ENCODE assay signal across 21 mouse cellular contexts in the genomic region with DNA sequence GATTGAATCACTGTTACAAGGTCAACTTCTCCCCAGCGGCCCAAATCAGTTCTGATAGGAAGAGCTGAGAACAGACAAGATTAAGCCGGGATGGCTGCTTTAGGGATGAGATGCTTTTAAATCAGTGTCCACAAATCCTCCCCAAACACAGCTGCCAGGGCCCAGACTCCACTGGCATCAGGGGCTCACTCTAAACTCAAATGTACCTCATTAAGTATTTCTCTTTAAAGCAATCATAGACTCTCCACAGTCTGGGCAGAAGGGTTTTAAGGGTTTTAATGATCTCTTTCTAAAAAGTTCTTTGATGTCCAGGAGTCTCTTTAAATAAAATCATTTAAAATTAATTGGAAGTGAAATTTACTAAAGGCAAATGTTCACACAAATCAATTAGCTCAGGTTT.
DNase-seq lines count a peak whose midpoint lies in the region; ATAC-seq lines count a peak whose summit lies in the region.
"Had no signal": no experiment of that assay in that cellular context is flagged by ENCODE, and none has a peak within 500 bp of the region (broad histone marks: within the 10 kb centered on the region; RNA-seq: fewer than 3 reads in every experiment).

No protein-coding gene starts in this region.

- H3K4me1 ChIP-seq in forebrain, embryonic 12.5 days: no peaks in the 10 kb centered on the region
- H3K4me1 ChIP-seq in forebrain, embryonic 10.5 days: peaks cover 11% of the 10 kb centered on the region; the same call in 1 of the 2 replicates
- H3K4me1 ChIP-seq in midbrain, embryonic 16.5 days (ENCODE audit: control insufficient read depth, insufficient read depth, low read length): no peaks in the 10 kb centered on the region
- 0 out of 2 replicates have a peak, but pooled peaks cover 3% of the 10 kb centered on the region for H3K4me1 ChIP-seq in midbrain, embryonic 10.5 days
- no peaks in the 10 kb centered on the region for H3K4me1 ChIP-seq in liver, embryonic 12.5 days
- H3K4me1 ChIP-seq: hindbrain, embryonic 12.5 days; hindbrain, embryonic 15.5 days had no signal

- no peak overlapping the region for H3K27ac ChIP-seq in forebrain, embryonic 12.5 days
- H3K27ac ChIP-seq in forebrain, embryonic 10.5 days: no peak overlapping the region
- no peak overlapping the region for H3K27ac ChIP-seq in midbrain, embryonic 16.5 days (ENCODE audit: low read length)
- H3K27ac ChIP-seq in midbrain, embryonic 10.5 days (replicated peaks): no peak overlapping the region
- no peak overlapping the region for H3K27ac ChIP-seq in liver, embryonic 12.5 days
- H3K27ac ChIP-seq: gastrocnemius, adult 2 months; hindbrain, embryonic 12.5 days; hindbrain, embryonic 15.5 days had no signal

- peak; percentile 12 for DNase-seq in adrenal gland, adult 2 months
- no peak for DNase-seq in adrenal gland, postnatal 10 days
- no peak for DNase-seq in forebrain, embryonic 10.5 days (ENCODE audit: extremely low spot score, low spot score)
- no peak for DNase-seq in midbrain, embryonic 10.5 days (ENCODE audit: low spot score)
- DNase-seq in embryo, embryonic 9.5 days (ENCODE audit: extremely low spot score): no peak
- DNase-seq: cerebellum, adult 11-12 months; cerebellum, adult 8-10 months; cerebellum, postnatal 10 days; cerebellum, postnatal 36 days; embryo, embryonic 11 days; forebrain, postnatal 0 days; gastrocnemius, adult 2 months; gastrocnemius, postnatal 14 days; heart, adult 11 months had no signal

- H3K27me3 ChIP-seq in forebrain, embryonic 12.5 days: no peaks in the 10 kb centered on the region
- H3K27me3 ChIP-seq in forebrain, embryonic 10.5 days (ENCODE audit: poor library complexity, severe bottlenecking): no peaks in the 10 kb centered on the region
- no peaks in the 10 kb centered on the region for H3K27me3 ChIP-seq in midbrain, embryonic 16.5 days (ENCODE audit: control insufficient read depth, insufficient read depth, low read depth, low read length)
- no peaks in the 10 kb centered on the region for H3K27me3 ChIP-seq in midbrain, embryonic 10.5 days (ENCODE audit: low read depth, poor library complexity, severe bottlenecking)
- H3K27me3 ChIP-seq in liver, embryonic 12.5 days (replicated peaks): no peaks in the 10 kb centered on the region
- H3K27me3 ChIP-seq: hindbrain, embryonic 12.5 days; hindbrain, embryonic 15.5 days had no signal

- WGBS in forebrain, embryonic 12.5 days: 29% methylated on average over 2 of the region's 2 CpGs
- WGBS in forebrain, embryonic 10.5 days: 31% methylated on average over 2 of the region's 2 CpGs
- WGBS in midbrain, embryonic 16.5 days: 31% methylated on average over 2 of the region's 2 CpGs
- WGBS in midbrain, embryonic 10.5 days: 45% methylated on average over 2 of the region's 2 CpGs
- WGBS in liver, embryonic 12.5 days (ENCODE audit: insufficient replicate concordance): 46% methylated on average over 2 of the region's 2 CpGs

- no peaks in the 10 kb centered on the region for H3K9me3 ChIP-seq in forebrain, embryonic 12.5 days
- H3K9me3 ChIP-seq in forebrain, embryonic 10.5 days: no peaks in the 10 kb centered on the region
- no peaks in the 10 kb centered on the region for H3K9me3 ChIP-seq in midbrain, embryonic 16.5 days (replicated peaks; ENCODE audit: control insufficient read depth, low read length, poor library complexity, severe bottlenecking)
- no peaks in the 10 kb centered on the region for H3K9me3 ChIP-seq in midbrain, embryonic 10.5 days (replicated peaks)
- H3K9me3 ChIP-seq in liver, embryonic 12.5 days (replicated peaks): no peaks in the 10 kb centered on the region
- H3K9me3 ChIP-seq: hindbrain, embryonic 12.5 days; hindbrain, embryonic 15.5 days had no signal

- H3K36me3 ChIP-seq in forebrain, embryonic 12.5 days (replicated peaks): no peaks in the 10 kb centered on the region
- H3K36me3 ChIP-seq in forebrain, embryonic 10.5 days (replicated peaks): no peaks in the 10 kb centered on the region
- H3K36me3 ChIP-seq in midbrain, embryonic 16.5 days (ENCODE audit: control insufficient read depth, insufficient read depth, low read length): no peaks in the 10 kb centered on the region
- no peaks in the 10 kb centered on the region for H3K36me3 ChIP-seq in midbrain, embryonic 10.5 days
- no peaks in the 10 kb centered on the region for H3K36me3 ChIP-seq in liver, embryonic 12.5 days
- H3K36me3 ChIP-seq: hindbrain, embryonic 12.5 days; hindbrain, embryonic 15.5 days had no signal

- H3K4me3 ChIP-seq in forebrain, embryonic 12.5 days (replicated peaks): no peak overlapping the region
- no peak overlapping the region for H3K4me3 ChIP-seq in forebrain, embryonic 10.5 days
- no peak overlapping the region for H3K4me3 ChIP-seq in midbrain, embryonic 16.5 days (ENCODE audit: low read depth, low read length)
- no peak overlapping the region for H3K4me3 ChIP-seq in midbrain, embryonic 10.5 days
- no peak overlapping the region for H3K4me3 ChIP-seq in liver, embryonic 12.5 days
- H3K4me3 ChIP-seq: gastrocnemius, adult 2 months; hindbrain, embryonic 12.5 days; hindbrain, embryonic 15.5 days had no signal

- H3K9ac ChIP-seq in forebrain, embryonic 12.5 days: no peak overlapping the region
- no peak overlapping the region for H3K9ac ChIP-seq in midbrain, embryonic 16.5 days (ENCODE audit: low read depth, low read length)
- no peak overlapping the region for H3K9ac ChIP-seq in liver, embryonic 12.5 days
- H3K9ac ChIP-seq: forebrain, postnatal 0 days; hindbrain, embryonic 12.5 days; hindbrain, embryonic 15.5 days had no signal

- ATAC-seq in forebrain, embryonic 12.5 days (ENCODE audit: low FRiP score): peak; percentile 60; the same call in 1 of the 2 replicates
- 0 out of 2 replicates have a peak, but pooled peaks have one; percentile 39 for ATAC-seq in midbrain, embryonic 16.5 days
- ATAC-seq in liver, embryonic 12.5 days: no peak
- ATAC-seq: forebrain, embryonic 14.5 days; forebrain, postnatal 0 days had no signal

- no peak overlapping the region for H3K4me2 ChIP-seq in forebrain, embryonic 12.5 days
- H3K4me2 ChIP-seq in midbrain, embryonic 16.5 days (ENCODE audit: low read length): no peak overlapping the region
- no peak overlapping the region for H3K4me2 ChIP-seq in liver, embryonic 12.5 days
- H3K4me2 ChIP-seq: heart, embryonic 11.5 days; hindbrain, embryonic 12.5 days; hindbrain, embryonic 15.5 days had no signal
